Mouse (Mus musculus) myocyte (in vitro differentiated cells): ENCODE measurements around the gene Psmg1.

Source experiments
- E2F4 ChIP-seq: IDR thresholded peaks from one replicate; pipeline ENCODE4 v1.6.1; 2011; ENCODE audit warnings: mild to moderate bottlenecking, control low read depth, moderate library complexity; ENCODE audit not compliant: insufficient read depth
- POLR2A ChIP-seq: IDR thresholded peaks from one replicate; pipeline ENCODE4 v1.6.1; 2011; ENCODE audit warnings: low read depth, mild to moderate bottlenecking, control low read depth, moderate library complexity; ENCODE audit not compliant: insufficient read length
- POLR2AphosphoS2 ChIP-seq: IDR thresholded peaks from one replicate; pipeline ENCODE4 v1.6.1; 2011; ENCODE audit warnings: low read depth, control low read depth; ENCODE audit not compliant: insufficient read length
- REST ChIP-seq: IDR thresholded peaks from one replicate; pipeline ENCODE4 v1.6.1; 2011; ENCODE audit warnings: mild to moderate bottlenecking, control low read depth, moderate library complexity; ENCODE audit not compliant: insufficient read depth, insufficient read length
- TCF12 ChIP-seq: IDR thresholded peaks from one replicate; pipeline ENCODE4 v1.6.1; 2011; ENCODE audit warnings: mild to moderate bottlenecking, control low read depth; ENCODE audit not compliant: poor library complexity, insufficient read depth, severe bottlenecking
- TCF3 ChIP-seq: IDR thresholded peaks from one replicate; pipeline ENCODE4 v1.6.1; 2011; ENCODE audit warnings: low read depth, control low read depth; ENCODE audit not compliant: insufficient read length

GRCm38 (mm10) chr16:95931509-95931908, 59.3 kb downstream of the Psmg1 start:
- TF ChIP-seq POLR2A (no peak), E2F4 (no peak), TCF12 (no peak), REST (no peak), TCF3 (no peak), POLR2AphosphoS2 (no peak)
